Mouse (Mus musculus): Measurements from ENCODE around the gene Prkar2a.

Prkar2a gene

DNA sequence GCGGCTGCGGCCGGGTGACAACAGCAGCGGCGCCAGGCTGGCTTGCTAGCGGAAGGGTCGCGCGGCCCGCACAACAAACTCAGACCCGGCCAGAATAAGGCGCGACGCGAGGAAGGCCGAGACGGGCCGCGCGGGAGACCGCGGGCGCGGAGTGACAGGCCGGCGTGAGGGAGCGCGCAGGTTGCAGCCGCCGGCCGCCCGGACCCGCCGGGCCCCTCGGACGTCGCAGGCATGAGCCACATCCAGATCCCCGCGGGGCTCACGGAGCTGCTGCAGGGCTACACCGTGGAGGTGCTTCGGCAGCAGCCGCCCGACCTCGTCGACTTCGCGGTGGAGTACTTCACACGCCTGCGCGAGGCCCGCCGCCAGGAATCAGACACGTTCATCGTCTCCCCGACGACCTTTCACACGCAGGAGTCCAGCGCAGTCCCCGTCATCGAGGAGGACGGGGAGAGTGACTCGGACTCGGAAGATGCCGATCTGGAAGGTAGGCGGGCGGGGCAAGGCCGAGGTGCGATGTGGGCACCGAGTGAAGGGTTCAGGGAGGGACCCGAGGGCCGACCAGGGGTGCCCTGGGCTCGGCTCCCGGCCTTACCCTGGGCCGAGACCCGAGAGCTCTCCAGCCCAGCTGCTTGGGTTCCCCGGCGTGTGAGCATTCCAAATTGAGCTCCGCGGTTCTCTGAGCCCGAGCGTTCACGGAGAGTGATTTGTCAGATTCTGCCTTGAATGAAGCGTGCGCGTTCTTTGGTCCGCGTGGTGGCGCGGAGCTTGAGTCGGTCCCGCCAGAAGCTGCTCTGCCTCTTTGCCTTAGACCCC lies 3.3 kb downstream of the Prkar2a start:
- peak; percentile 59 for DNase-seq (ENCODE audit: low spot score)

DNA sequence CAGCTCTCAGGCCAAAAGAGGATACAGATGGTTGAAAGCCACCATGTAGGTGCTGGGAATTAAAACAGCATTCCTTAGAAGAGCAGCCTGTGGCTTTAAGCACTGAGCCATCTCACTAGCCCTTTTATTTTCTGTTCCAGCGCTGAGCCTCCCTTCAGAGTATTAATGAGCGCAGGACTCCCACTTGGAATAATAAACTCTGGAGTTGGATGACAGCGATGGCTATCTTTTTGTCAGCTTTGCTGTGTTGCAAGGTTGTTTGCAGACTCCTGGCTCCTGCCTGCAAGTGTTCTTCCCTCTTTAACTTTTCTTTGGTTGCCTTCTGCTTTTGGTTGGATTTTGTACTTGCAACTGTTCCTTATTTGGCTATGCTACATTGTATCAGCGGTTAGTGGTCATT lies 4.8 kb downstream of the Prkar2a start:
- no peak for DNase-seq (ENCODE audit: low spot score)

DNA sequence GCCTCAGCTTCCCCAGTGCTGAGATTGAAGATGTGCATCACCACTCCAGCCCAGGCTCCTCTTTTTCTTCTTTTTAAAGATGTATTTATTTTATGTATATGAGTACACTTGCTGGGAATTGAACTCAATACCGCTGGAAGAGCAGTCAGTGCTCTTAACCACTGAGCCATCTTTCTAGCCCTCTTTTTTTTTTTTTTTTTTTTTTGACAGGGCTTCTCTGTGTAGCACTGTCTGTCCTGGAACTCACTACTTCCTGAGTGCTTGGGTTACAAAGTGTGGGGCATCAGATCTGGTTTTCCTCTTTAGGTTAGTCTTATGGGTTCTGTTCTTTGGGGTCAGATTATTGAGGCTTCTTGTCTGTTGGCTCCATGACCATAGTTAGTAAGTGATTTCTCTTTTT lies 5.4 kb downstream of the Prkar2a start:
- DNase-seq (ENCODE audit: low spot score) = no peak

DNA sequence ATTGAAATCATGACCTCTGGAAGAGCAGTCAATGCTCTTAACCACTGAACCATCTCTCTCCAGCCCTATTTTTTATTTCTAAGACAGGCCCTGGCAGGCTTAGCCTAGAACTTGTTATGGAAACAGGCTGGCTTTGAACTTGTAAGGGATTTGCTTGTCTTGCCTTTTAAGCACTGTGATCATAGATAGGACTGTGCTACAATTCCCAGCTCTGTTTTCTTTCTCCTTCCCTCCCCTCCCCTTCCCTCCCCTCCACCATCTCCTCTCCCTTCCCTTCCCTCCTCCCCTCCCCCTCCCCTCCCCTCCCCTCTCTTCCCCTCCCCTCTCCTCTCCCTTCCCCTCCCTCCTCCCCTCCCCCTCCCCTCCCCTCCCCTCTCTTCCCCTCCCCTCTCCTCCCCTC lies 13.4 kb downstream of the Prkar2a start:
- no peak for DNase-seq (ENCODE audit: low spot score)

DNA sequence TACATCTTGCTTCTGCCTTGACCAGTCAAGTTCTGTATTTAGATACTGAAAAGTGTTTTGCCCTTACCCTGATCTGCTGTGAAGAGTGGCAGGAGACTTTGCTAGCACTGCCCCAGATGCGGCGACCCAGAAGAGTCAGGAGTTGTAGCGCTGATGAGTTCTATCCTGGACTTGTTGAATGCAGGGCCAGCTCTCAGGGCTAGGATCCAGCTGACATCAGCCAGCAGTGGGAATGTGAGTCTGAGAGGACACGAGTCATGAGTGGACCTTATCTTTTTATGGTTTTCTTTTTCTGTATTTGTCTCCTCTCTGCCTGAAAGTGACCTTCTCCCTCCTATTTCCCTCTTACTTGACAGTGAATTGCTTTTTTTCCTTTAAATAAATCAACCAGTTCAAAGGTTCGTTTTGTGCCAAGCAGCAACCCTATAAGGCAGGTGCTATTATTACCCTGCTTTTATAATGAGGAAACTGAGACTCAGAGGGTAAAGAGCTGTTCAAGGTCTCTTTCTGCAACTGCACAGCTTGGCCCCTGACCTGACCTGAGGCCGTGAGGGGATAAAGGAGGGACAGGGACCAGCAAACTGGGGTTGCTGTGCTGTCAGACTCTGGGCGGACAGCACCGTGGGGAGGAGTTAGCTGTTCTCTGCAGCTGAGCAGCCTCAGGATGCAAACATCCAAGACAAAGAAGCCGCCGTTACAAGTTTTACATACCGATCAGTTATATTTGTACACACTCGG lies 14.4 kb downstream of the Prkar2a start:
- DNase-seq (ENCODE audit: low spot score) = no peak

DNA sequence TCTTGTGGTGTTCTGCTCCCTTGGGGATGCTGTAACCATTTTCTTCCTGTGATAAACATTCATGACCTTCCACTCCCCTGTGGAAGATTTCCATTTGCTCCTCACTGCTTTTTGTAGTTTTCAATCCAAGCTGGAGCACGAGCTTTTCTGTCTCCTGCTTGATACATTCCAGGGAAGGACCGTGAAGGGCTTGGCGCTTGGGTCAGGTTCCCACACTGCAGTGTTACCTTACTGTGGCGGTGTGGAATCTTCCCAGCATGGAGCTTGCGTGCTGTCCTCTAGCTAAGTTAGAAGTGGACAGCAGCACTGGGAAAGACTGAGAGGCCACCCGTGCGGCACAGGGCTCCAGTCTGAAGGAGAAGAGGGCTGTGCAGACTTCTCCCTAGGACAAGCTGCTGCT lies 15.5 kb downstream of the Prkar2a start:
- DNase-seq (ENCODE audit: low spot score) = no peak

DNA sequence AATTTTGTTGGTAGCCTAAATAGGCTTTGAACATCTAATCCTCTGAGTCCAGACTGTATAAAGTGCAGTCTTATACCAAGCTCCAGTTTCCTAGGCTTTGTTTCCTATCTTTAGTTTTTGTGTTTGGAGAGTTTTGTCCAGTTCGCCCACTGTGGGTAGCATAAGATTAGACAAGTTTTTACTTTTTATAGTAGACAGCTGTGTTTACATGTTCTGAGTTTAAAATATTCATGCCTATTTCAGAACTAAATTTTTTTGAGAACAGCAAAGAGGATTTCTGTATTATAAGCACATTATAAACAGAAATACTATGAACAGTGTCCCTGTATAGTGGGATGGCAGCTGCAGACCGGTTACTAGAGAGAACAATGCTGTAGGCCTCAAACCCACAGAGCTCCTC lies 18.1 kb downstream of the Prkar2a start:
- DNase-seq (ENCODE audit: low spot score) = no peak

DNA sequence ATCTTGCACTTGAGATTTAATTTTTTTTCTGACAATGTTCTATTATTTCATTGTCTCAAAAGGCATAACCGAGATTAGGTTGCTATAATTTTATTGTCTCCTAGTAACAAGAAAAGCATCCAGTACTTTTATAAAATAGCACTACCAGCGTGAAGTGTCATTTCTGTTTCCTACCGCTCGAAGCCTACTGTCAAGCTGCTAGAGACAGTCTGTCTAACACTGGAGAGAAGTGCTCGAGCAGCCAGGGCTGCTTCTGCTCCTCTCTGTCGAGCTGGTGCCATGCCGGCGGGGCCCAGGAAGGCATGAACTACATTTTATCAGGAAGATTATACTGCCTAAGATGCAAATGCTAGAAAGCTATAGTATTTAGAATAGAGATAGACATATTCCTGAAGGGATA lies 19.7 kb downstream of the Prkar2a start:
- no peak for DNase-seq (ENCODE audit: low spot score)

DNA sequence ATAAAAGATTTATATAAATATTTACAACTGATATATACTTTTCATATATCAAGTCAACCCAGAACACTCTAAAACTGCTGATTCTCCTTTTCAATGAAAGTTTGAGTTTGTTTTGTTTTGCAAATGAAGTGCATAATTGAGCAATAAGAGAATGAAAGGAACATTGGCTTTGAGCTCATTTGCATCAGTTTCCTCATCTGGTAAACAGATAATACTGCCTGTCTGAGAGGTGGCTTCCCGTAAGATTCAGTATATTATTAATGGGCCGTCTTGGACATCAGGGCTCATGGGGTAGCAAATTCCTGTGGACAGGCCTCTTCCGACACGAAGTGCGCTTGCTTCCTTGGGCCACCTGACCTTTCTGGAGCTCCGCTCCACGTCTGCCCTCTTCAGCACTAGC lies 21.7 kb downstream of the Prkar2a start:
- DNase-seq (ENCODE audit: low spot score) = no peak

DNA sequence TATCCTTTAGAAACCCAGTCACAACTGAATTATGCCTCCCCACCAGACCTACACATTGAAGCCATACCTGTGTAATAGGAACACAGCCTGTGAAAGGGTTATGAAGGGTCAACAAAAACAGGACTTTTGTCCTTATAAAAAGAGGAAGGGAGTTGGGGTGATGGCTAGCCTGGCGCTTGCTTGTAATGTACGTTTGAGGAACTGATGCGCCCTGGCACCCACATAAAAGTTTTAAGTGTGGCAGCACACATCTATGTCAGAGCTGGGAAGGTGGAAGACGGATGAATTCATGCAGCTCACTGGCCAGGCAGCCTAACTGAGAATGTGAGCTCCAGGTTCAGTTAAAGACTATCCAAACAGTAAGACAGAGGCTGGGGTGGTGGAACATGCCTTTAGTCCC lies 27.1 kb downstream of the Prkar2a start:
- DNase-seq (ENCODE audit: low spot score) = no peak

DNA sequence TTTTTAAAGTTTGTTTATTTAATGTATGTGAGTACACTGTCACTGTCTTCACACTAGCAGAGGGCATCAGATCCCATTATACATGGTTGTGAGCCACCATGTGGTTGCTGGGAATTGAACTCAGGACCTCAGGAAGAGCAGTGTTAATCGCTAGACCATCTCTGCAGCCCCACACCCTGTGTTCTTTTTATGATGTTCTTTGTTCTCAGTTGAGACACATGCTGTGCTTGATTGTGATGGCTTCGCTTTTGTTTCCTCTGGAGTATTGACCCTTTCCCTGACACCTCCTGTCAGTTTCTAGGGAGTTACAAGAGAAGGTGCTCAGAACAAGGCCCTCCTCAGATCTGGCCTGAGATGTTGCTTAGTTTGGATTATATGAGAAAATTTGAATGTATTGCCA lies 34.6 kb downstream of the Prkar2a start:
- no peak for DNase-seq (ENCODE audit: low spot score)

DNA sequence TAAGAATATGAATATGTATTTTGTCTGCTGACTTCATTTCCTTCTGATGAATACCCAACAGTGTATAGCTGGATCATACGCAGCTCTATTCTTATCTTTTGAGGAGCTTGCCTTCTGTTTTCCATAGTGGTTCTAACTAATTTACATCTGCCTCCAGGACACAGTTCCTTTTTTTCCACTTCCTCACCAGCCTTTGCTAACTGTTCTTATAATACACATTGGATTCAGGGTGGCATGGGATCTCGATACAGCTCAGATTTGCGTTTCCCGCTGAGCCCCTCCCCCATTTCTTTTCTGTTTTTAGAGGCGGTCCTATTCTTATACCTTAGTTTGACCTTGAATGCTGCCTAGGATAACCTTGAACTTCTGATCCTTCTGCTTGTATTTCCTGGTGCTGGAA lies 37.0 kb downstream of the Prkar2a start:
- DNase-seq (ENCODE audit: low spot score) = no peak

DNA sequence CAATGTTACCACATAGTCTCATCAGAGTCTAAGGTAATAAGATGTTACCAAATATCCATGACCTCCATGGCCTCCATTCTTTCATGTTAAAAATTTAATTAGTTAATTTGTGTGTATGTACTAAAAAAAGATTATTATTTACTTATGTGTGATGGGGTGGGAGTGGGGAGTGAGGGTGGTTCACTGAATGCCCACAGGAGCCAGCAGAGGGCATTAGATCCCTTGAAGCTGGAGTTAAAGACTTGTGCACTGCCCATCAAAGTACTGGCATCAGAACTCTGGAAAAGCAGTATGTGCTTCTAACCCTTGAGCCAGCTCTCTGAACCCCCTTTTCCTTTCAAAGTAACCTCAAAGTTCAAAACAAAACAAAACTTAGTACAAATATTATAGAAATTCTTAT lies 39.9 kb downstream of the Prkar2a start:
- no peak for DNase-seq (ENCODE audit: low spot score)

DNA sequence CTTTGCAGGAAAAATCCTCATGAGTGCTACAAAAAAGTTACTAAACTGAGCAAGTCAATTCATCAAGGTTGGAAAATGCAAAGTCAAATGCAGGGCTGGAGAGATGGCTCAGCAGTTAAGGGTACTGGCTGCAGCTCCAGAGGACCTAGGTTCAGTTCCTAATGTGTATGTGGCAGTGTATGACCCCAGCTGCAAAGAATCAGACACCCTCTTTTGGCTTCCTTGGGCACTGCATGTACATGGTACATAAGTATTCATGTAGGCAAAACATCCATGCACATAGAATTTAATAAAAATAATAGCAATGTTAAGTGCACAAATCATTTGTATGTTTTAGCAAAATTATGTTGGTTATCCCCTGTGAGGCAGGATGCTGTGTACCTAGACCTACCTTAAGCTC lies 43.3 kb downstream of the Prkar2a start:
- DNase-seq (ENCODE audit: low spot score) = no peak

DNA sequence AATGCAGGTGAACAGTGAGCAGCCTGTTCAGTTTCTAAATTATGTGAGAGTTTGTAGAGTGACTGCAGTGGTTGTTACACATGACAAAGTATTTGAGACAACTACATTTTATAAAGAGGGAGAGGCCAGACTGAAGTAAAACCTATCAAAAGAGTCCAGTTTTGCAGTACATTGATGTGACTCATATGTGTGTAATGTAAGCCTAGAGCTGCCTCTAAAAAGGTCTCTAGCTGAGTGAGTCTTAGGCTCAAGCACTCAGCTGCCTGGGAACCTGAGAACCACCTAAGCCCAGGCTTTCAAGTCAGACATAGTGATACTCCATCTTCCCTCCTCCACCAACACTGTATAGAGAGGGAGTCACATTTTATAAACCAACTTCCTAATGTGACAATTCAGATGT lies 45.5 kb downstream of the Prkar2a start:
- no peak for DNase-seq (ENCODE audit: low spot score)

DNA sequence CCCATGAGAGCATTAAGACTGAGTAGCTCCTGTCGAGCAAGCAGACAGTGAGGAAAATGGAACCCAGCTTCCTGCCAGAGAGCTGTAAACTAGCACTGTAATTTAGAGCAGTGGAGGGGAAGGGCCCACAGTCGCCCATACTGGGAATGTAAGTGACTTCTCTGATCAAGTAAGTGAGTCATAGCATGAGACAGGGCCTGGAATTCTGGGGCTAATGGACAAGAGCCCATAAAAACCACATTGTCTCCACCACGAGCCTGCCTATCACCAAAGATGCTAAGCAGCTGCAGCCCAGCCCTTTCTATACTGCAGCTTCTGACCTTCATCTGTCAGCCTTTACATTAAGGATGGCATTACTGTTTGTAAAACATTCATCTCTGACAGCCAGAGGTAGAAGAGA lies 50.1 kb downstream of the Prkar2a start:
- no peak for DNase-seq (ENCODE audit: low spot score)

DNA sequence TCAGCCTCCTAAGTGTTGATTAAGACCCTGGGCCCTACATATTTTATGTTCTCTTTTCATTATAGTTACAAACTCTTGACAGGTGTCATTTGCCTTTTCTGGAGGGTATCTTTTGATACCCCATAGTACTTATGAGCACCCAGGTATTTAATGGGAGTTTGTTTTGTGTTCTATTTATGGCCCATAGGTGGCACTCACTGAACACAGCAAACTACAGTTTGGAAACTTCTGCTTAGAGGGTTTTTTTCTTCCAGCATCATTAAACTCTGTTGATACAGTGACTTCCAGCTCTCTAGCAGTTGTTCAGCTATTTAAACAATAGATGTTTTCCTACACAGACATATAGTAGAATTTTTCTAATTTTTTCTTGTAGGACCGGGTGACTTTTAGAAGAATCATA lies 50.9 kb downstream of the Prkar2a start:
- no peak for DNase-seq (ENCODE audit: low spot score)

DNA sequence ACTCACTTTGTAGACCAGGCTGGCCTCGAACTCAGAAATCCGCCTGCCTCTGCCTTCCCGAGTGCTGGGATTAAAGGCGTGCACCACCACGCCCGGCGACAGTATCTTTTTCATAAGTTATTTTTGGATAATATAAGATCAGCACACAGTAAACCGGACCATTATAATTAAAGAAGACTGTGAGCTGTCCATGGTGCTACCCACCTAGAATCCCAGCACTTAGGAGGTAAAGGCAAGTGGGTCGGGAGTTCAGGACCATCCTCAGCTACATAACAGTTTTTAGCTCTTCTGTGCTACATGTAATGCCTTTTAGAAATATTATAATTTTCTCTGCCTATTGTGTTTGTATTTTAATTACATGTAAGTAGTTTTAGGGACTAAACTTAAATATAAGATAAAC lies 52.9 kb downstream of the Prkar2a start:
- DNase-seq (ENCODE audit: low spot score) = no peak

DNA sequence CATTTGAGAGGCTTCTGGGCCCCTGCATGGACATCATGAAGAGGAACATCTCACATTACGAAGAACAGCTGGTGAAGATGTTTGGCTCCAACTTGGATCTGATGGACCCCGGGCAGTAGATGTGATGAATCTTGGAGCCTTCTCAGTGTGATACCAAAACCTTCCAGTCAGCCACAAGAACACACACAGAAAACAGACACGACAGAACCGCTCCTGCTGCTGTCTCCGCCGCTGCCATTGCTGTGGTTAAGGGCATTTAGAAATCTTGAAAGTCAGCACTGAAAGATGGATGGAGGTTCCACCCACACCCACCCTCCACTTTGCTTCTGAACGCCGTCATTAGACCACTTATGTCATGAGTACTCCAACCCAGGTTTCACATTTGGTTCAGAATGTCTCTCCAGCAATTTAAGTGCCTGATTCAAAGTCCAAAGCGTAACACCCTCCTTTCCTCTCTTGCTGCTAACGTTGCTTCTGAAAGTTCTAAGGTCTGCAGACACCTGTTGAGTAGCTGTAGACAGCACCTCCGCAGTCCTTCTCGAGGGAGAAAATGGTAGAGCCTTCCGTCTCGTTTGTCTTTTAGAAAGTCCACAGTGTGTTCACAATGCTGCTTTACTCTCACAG lies 57.9 kb downstream of the Prkar2a start:
- DNase-seq (ENCODE audit: low spot score) = no peak

DNA sequence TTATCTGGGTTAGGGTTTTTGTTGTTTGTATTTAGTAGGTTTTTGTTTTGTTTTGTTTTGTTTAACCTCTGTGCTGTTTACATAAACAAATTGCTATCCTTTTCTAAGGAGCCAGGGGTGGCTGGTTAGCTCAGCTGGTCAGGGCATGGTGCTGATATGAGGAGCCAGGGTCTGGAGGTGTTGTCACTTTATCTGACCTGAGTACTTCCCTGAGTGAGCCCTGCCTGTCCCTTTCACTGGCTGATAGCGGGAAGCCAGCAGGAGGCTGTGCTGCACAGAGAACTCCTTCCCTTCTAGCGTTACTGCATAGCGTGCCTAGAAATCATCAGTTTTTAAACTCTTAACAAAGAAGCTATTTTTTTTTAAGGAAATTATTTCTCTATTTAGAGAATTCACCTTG lies 58.6 kb downstream of the Prkar2a start:
- no peak for DNase-seq (ENCODE audit: low spot score)

DNA sequence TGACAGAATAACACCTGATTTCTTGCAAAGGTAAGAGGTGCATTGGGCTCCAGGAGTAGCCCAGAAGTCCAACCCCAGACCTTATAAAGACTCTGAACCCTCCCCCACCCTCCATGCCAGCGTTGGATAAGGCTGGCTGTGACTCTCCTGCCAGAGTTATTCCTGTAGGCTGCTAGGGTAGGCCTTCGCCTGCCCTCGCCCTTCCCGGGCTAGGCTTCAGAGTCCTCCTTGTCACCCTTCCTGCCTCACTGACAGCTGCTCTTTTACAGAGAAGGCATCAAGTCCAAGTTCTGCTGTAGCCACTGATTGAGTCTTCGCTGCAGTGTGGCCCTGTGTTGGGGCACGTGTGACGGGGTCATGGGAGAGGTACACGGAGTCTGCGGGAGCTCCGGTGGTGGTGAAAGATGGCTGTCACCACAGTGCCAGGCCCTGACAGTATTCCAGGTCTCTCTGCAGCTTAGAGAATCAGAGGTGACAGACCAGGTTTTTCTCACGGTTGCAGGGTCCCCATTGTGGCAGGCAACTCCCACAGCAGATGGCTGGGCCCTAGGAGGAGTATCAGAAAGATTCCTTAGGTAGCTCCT lies 59.6 kb downstream of the Prkar2a start:
- DNase-seq (ENCODE audit: low spot score) = no peak

DNA sequence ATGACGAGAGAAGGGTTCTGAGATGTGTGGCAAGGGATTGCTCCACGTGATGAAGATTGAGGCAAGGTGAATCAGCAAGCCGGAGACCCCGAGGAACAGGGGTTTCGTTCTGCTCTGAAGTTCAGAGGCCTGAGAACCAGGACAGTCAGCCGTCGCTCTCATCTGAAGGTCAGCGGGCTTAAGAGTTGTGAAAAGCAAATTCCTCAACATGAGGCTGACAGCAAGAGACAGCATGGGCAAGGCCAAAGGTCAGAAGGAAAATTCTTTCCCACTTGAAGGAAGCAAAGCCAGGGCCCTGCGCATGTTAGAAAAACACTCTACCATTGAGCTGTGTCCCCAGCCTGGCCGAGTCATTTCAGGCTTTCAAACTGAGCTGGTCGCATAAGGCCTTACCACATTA lies 61.5 kb downstream of the Prkar2a start:
- no peak for DNase-seq (ENCODE audit: low spot score)
